Mouse (Mus musculus): ENCODE measurements around the gene Hist1h2bn. TPM values are rescaled to one million over a fixed set of nuclear protein-coding genes. Genes with fewer than 3 reads are reported as not detected.
"Not testable (repeated sequence)": the region's sequence is repeated elsewhere in the genome, so short reads cannot be mapped to it uniquely, and the experiment has no call there.

The Hist1h2bn gene
- polyA plus RNA-seq, 1 experiment from 2014 or later = 2.2 TPM

DNA sequence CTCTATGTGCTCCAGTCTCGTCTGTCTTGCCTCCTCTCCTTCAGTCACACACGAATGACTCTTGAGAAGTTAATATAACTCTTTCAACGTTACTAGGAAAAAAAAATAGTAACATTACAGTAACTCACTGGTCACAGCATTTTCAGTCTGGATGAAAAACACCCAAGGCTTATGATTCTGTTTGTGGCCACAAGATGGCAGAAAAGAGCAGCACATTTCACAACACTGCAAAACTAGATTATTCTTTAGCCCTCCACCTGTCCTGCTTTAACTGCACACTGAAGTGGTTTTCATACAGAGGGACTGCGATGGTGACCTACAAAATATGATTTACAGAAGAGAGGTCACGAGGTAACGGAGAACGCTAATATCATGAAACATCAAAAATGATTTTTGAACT lies 39.2 kb upstream of the Hist1h2bn start:
- no peak for ATAC-seq (ENCODE audit: low FRiP score, low TSS enrichment)
- peak; percentile 93 for TF ChIP-seq CTCF (IDR thresholded peaks at IDR 0.05; ENCODE audit: low read depth)
- no peak for TF ChIP-seq EP300 (optimal IDR thresholded peaks at IDR 0.05)
- Histone ChIP-seq H3K9me3 (ENCODE audit: control insufficient read depth, low read length) (no peaks in the 10 kb centered on the region), H3K27ac (replicated peaks) (peak overlapping the region; percentile 82), H3K36me3 (ENCODE audit: control insufficient read depth, insufficient read depth, low read length) (no peaks in the 10 kb centered on the region), H3K4me1 (replicated peaks; ENCODE audit: control insufficient read depth, insufficient read depth) (peaks cover 8% of the 10 kb centered on the region), H3K4me3 (ENCODE audit: low read depth, low read length) (peak overlapping the region; percentile 34), H3K27me3 (ENCODE audit: control insufficient read depth, insufficient read depth, low read length) (no peaks in the 10 kb centered on the region), H3K4me2 (replicated peaks; ENCODE audit: low read depth) (peak overlapping the region; percentile 61), H3K9ac (ENCODE audit: low read length) (no peak overlapping the region; the same call in 1 of the 2 replicates)
- WGBS = under 1% methylated on average over 7 of the region's 7 CpGs
- peak; percentile 62 for DNase-seq (ENCODE audit: low spot score)

GRCm38 (mm10) chr13:21715131-21715863 lies 38.6 kb upstream of the Hist1h2bn start:
- no peak for ATAC-seq (ENCODE audit: low FRiP score, low TSS enrichment)
- H3K4me2 ChIP-seq (replicated peaks; ENCODE audit: low read depth) = peak overlapping the region; percentile 61
- no peaks in the 10 kb centered on the region for H3K36me3 ChIP-seq (ENCODE audit: control insufficient read depth, insufficient read depth, low read length)
- H3K4me3 ChIP-seq (ENCODE audit: low read depth, low read length) = peak overlapping the region; percentile 34
- peaks cover 8% of the 10 kb centered on the region for H3K4me1 ChIP-seq (replicated peaks; ENCODE audit: control insufficient read depth, insufficient read depth)
- TF ChIP-seq EP300 (optimal IDR thresholded peaks at IDR 0.05) (no peak), CTCF (IDR thresholded peaks at IDR 0.05; ENCODE audit: low read depth) (no peak)
- peak overlapping the region; percentile 82 for H3K27ac ChIP-seq (replicated peaks)
- WGBS = under 1% methylated on average over 21 of the region's 22 CpGs
- H3K27me3 ChIP-seq (ENCODE audit: control insufficient read depth, insufficient read depth, low read length) = no peaks in the 10 kb centered on the region
- H3K9me3 ChIP-seq (ENCODE audit: control insufficient read depth, low read length) = no peaks in the 10 kb centered on the region
- no peak for DNase-seq (ENCODE audit: low spot score)
- H3K9ac ChIP-seq (ENCODE audit: low read length) = peak overlapping the region; percentile 56

GRCm38 (mm10) chr13:21715864-21716539 lies 37.9 kb upstream of the Hist1h2bn start, which contains the start of the genes Hist1h2bl and Hist1h2ai:
Gene Hist1h2bl (minus strand): TSS chr13:21716143.
Gene Hist1h2ai (plus strand): TSS chr13:21716422.
- not testable (repeated sequence) for H3K4me1 ChIP-seq (replicated peaks; ENCODE audit: control insufficient read depth, insufficient read depth); H3K27me3 ChIP-seq (ENCODE audit: control insufficient read depth, insufficient read depth, low read length); H3K9me3 ChIP-seq (ENCODE audit: control insufficient read depth, low read length); H3K36me3 ChIP-seq (ENCODE audit: control insufficient read depth, insufficient read depth, low read length)
- Histone ChIP-seq H3K9ac (ENCODE audit: low read length) (peak within 1 kb of the TSS; percentile 56), H3K4me2 (replicated peaks; ENCODE audit: low read depth) (peak within 1 kb of the TSS; percentile 61), H3K4me3 (ENCODE audit: low read depth, low read length) (peak within 1 kb of the TSS; percentile 38), H3K27ac (replicated peaks) (peak within 1 kb of the TSS; percentile 87)
- peak; percentile 78 for DNase-seq (ENCODE audit: low spot score)
- WGBS = under 1% methylated on average over 25 of the region's 50 CpGs
- peak; percentile 93 for ATAC-seq (ENCODE audit: low FRiP score, low TSS enrichment)

GRCm38 (mm10) chr13:21716540-21717391 lies 37.2 kb upstream of the Hist1h2bn start:
- ATAC-seq (ENCODE audit: low FRiP score, low TSS enrichment) = peak; percentile 30; the same call in 1 of the 2 replicates
- Histone ChIP-seq H3K27ac (replicated peaks) (peak overlapping the region; percentile 87), H3K4me3 (ENCODE audit: low read depth, low read length) (peak overlapping the region; percentile 38), H3K4me2 (replicated peaks; ENCODE audit: low read depth) (peak overlapping the region; percentile 61), H3K9ac (ENCODE audit: low read length) (peak overlapping the region; percentile 53)
- H3K27me3 ChIP-seq (ENCODE audit: control insufficient read depth, insufficient read depth, low read length); H3K4me1 ChIP-seq (replicated peaks; ENCODE audit: control insufficient read depth, insufficient read depth); H3K36me3 ChIP-seq (ENCODE audit: control insufficient read depth, insufficient read depth, low read length); H3K9me3 ChIP-seq (ENCODE audit: control insufficient read depth, low read length): not testable (repeated sequence)
- under 1% methylated on average over 11 of the region's 38 CpGs for WGBS
- peak; percentile 30 for DNase-seq (ENCODE audit: low spot score)

DNA sequence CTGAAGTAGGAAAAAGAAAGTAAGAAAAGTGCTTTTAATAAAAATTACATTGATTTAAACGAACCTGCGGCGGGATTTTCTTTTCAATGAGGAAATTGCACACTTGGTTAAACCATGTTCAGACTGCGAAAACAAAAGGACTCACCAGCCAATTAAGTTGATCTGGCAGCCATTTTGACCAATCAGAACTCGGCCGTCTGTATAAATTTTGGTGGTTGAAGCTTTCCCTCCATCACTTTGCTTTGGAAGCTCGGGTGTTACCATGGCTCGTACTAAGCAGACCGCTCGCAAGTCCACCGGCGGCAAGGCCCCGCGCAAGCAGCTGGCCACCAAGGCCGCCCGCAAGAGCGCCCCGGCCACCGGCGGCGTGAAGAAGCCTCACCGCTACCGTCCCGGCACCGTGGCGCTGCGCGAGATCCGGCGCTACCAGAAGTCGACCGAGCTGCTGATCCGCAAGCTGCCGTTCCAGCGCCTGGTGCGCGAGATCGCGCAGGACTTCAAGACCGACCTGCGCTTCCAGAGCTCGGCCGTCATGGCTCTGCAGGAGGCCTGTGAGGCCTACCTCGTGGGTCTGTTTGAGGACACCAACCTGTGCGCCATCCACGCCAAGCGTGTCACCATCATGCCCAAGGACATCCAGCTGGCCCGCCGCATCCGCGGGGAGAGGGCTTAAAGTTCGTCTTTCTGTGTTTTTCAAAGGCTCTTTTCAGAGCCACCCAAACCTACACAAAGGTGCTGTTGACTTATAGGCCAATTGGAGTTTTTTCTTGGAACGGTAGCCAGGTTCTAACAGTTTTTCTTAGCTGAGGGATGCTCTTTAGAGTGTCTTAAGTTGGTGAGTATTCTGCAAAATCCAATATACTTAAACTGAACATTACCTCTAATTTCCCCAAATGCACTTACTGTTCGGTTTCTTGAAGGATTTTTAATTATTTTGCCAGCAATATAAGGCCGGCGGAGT lies 36.2 kb upstream of the Hist1h2bn start, which contains the start of gene Hist1h3h:
TSS of gene Hist1h3h (plus strand) at position 263 of the 961 bp plus-strand sequence.
- peak within 1 kb of the TSS; percentile 55 for H3K9ac ChIP-seq (ENCODE audit: low read length)
- not testable (repeated sequence) for H3K36me3 ChIP-seq (ENCODE audit: control insufficient read depth, insufficient read depth, low read length); H3K4me1 ChIP-seq (replicated peaks; ENCODE audit: control insufficient read depth, insufficient read depth); H3K9me3 ChIP-seq (ENCODE audit: control insufficient read depth, low read length); H3K27me3 ChIP-seq (ENCODE audit: control insufficient read depth, insufficient read depth, low read length)
- peak within 1 kb of the TSS; percentile 87 for H3K27ac ChIP-seq (replicated peaks)
- DNase-seq (ENCODE audit: low spot score) (peak; percentile 82), ATAC-seq (ENCODE audit: low FRiP score, low TSS enrichment) (peak; percentile 44)
- H3K4me3 ChIP-seq (ENCODE audit: low read depth, low read length) = peak within 1 kb of the TSS; percentile 38
- WGBS = 1% methylated on average over 24 of the region's 56 CpGs
- peak within 1 kb of the TSS; percentile 61 for H3K4me2 ChIP-seq (replicated peaks; ENCODE audit: low read depth)
